Mouse (Mus musculus) stomach, postnatal 0 days (tissue): ENCODE results near the gene Khdrbs2. TPM values are rescaled to one million over a fixed set of nuclear protein-coding genes. Genes with fewer than 3 reads are reported as not detected.

Experiments
- ATAC-seq: fragments of 200-750 bp; cut with Nextera tagmentation; 2 replicates; pipeline ENCODE4 v1.8.0; 2017; ENCODE audit not compliant: low FRiP score, low TSS enrichment
- DNase-seq: peaks from one replicate; pipeline ENCODE4 v3.0.0-alpha.2; 2016; ENCODE audit warnings: low spot score
- H3K27ac ChIP-seq: fragments of 300-500 bp; sonication (generic); replicated peaks from 2 replicates; pipeline ENCODE4 v1.5.1; 2014; ENCODE audit warnings: mild to moderate bottlenecking, control low read depth
- H3K27me3 ChIP-seq: fragments of 300-500 bp; sonication (generic); 2 replicates; pipeline ENCODE4 v1.6.1; 2014; ENCODE audit warnings: low read length; ENCODE audit not compliant: control insufficient read depth, insufficient read depth
- H3K36me3 ChIP-seq: fragments of 300-500 bp; sonication (generic); 2 replicates; pipeline ENCODE4 v1.6.1; 2014; ENCODE audit warnings: low read length, mixed read lengths; ENCODE audit not compliant: control insufficient read depth, insufficient read depth
- H3K4me1 ChIP-seq: fragments of 300-500 bp; sonication (generic); replicated peaks from 2 replicates; pipeline ENCODE4 v1.6.1; 2014; ENCODE audit warnings: antibody characterized with exemption; ENCODE audit not compliant: control insufficient read depth, insufficient read depth
- H3K4me2 ChIP-seq: fragments of 300-500 bp; sonication (generic); replicated peaks from 2 replicates; pipeline ENCODE4 v1.6.1; 2014; ENCODE audit warnings: low read depth, mild to moderate bottlenecking, control low read depth, moderate library complexity
- H3K4me3 ChIP-seq: fragments of 300-500 bp; sonication (generic); 2 replicates; pipeline ENCODE4 v1.5.1; 2014; ENCODE audit warnings: low read depth, low read length, control low read depth
- H3K9ac ChIP-seq: fragments of 300-500 bp; sonication (generic); 2 replicates; pipeline ENCODE4 v1.6.1; 2014; ENCODE audit warnings: mild to moderate bottlenecking, low read length, control low read depth, mixed read lengths
- H3K9me3 ChIP-seq: fragments of 300-500 bp; sonication (generic); 2 replicates; pipeline ENCODE4 v1.6.1; 2016; ENCODE audit warnings: low read length; ENCODE audit not compliant: control insufficient read depth
- CTCF ChIP-seq: IDR thresholded peaks from 2 replicates; pipeline ENCODE4 v1.5.1; 2016; ENCODE audit warnings: antibody characterized with exemption, low read depth, mild to moderate bottlenecking, moderate library complexity
- EP300 ChIP-seq: optimal IDR thresholded peaks from 2 replicates; pipeline ENCODE3; 2016; ENCODE audit warnings: antibody characterized with exemption
- WGBS: fragments of 180-500 bp; shearing (Covaris S2); extraction: QIAGEN DNeasy Blood & Tissue Kit; methylation state at CpG from one replicate; pipeline ENCODE4 v1.1.7; 2014; 5-methylcytosine and 5-hydroxymethylcytosine counted together
- polyA plus RNA-seq: library from polyadenylated mRNA; unstranded; fragments of >200 nt; fragmentation: Nextera tagmentation; extraction: Ambion mirVana; gene quantifications from 2 replicates; pipeline ENCODE4 v1.2.1, GENCODE M21; 2015

Khdrbs2 gene
- 1.2 and 1.6 TPM in 2 replicates for polyA plus RNA-seq

DNA sequence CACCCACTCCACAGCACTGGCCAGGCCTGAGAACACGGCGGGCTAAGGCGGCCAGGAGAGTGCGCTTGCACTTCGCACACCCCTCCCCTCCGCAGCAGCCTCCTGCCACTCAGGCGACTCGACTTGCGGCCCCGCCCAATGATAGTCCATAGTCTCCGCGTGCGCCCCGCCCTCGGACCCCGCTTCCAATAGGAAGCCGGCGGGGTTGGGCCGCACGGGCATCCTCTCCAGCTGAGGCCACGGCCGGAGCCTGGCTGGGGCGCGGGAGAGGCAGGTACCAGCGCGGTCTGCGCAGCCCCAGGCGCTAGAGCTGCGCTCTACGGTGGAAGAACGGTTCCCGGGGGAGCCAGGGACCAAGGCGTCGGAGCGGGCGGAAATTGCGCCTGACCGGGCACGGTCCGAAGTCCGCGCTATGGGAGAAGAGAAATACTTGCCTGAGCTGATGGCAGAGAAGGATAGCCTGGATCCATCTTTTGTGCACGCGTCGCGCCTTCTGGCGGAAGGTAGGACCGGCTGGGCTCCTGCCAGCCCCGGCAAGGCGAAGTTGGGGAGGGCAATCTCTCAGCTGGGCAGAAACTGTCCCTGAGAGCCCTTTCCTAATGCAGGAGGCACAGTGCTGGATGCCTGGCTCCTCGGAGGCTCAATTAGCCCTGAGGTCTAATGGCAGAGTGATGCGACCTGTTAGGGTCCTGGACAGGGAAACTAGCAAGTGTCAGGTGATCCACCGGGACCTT lies at the start of gene Khdrbs2:
TSS of gene Khdrbs2 (plus strand) at position 209 of the 734 bp plus-strand sequence.
- WGBS, result under 1% methylated on average over 53 of the region's 53 CpGs
- peak; percentile 98 for ATAC-seq
- H3K9ac ChIP-seq, result peak within 1 kb of the TSS; percentile 35; the same call in 1 of the 2 replicates

GRCm38 (mm10) chr1:32174566-32174965 lies 2.1 kb downstream of the Khdrbs2 start:
- no peak overlapping the region for H3K4me2 ChIP-seq
- peak; percentile 71 for TF ChIP-seq CTCF
- no peak for TF ChIP-seq EP300
- ATAC-seq (no peak), DNase-seq (no peak)
- no peak overlapping the region for H3K27ac ChIP-seq
- H3K4me1 ChIP-seq, result no peaks in the 10 kb centered on the region
- H3K9me3 ChIP-seq, result no peaks in the 10 kb centered on the region
- no peaks in the 10 kb centered on the region for H3K36me3 ChIP-seq
- 49% methylated on average over 5 of the region's 5 CpGs for WGBS
- H3K9ac ChIP-seq, result no peak overlapping the region
- no peak overlapping the region for H3K4me3 ChIP-seq
- no peaks in the 10 kb centered on the region for H3K27me3 ChIP-seq

More for the DNA sequence above, at the start of gene Khdrbs2:
- peak; percentile 80 for DNase-seq
- Histone ChIP-seq H3K27me3 (no peaks in the 10 kb centered on the region), H3K4me2 (peak within 1 kb of the TSS; percentile 58), H3K4me1 (no peaks in the 10 kb centered on the region), H3K9me3 (no peaks in the 10 kb centered on the region), H3K27ac (no peak within 1 kb of the TSS), H3K4me3 (peak within 1 kb of the TSS; percentile 43), H3K36me3 (no peaks in the 10 kb centered on the region)
- TF ChIP-seq EP300 (no peak), CTCF (no peak)

- H3K27me3 ChIP-seq, result no peaks in the 10 kb centered on the region
- no peak overlapping the region for H3K4me3 ChIP-seq
- ATAC-seq (no peak), DNase-seq (no peak)
- 81% methylated on average over 1 of the region's 1 CpGs for WGBS
- no peaks in the 10 kb centered on the region for H3K36me3 ChIP-seq
- TF ChIP-seq CTCF (no peak), EP300 (no peak)
- no peak overlapping the region for H3K27ac ChIP-seq
- H3K4me1 ChIP-seq, result no peaks in the 10 kb centered on the region
- H3K9ac ChIP-seq, result no peak overlapping the region
- no peak overlapping the region for H3K4me2 ChIP-seq
- H3K9me3 ChIP-seq, result no peaks in the 10 kb centered on the region
Observed at GRCm38 (mm10) chr1:32199664-32200260, 27.2 kb downstream of the Khdrbs2 start.

DNA sequence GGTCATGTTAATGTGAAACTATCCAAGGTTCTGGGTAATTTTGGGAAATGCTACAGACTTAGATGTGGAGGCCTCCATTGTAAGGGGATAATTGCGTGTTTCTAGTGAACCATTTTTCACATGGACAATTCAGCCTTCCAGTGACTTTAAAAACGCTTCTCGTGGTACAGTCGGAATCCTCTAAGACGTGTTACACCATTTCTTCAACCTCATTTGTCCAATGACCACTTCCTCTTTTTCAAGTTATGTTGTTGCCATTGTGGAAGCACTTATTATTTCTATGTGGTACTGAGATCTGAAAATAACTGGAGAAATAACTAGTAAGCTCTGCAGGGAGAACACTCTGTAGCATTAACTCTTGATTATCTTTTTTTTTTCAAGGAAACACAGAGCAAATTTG lies 75.9 kb downstream of the Khdrbs2 start:
- DNase-seq (no peak), ATAC-seq (no peak)
- H3K36me3 ChIP-seq, result no peaks in the 10 kb centered on the region
- H3K27ac ChIP-seq, result no peak overlapping the region
- no peak overlapping the region for H3K4me2 ChIP-seq
- no peak overlapping the region for H3K4me3 ChIP-seq
- TF ChIP-seq EP300, result no peak
- TF ChIP-seq CTCF, result no peak
- H3K9ac ChIP-seq, result no peak overlapping the region
- WGBS, result 85% methylated on average over 5 of the region's 5 CpGs
- no peaks in the 10 kb centered on the region for H3K9me3 ChIP-seq
- no peaks in the 10 kb centered on the region for H3K4me1 ChIP-seq
- no peaks in the 10 kb centered on the region for H3K27me3 ChIP-seq

GRCm38 (mm10) chr1:32249602-32250001 lies 77.1 kb downstream of the Khdrbs2 start:
- no peaks in the 10 kb centered on the region for H3K27me3 ChIP-seq
- H3K9ac ChIP-seq, result no peak overlapping the region
- H3K4me1 ChIP-seq, result no peaks in the 10 kb centered on the region
- DNase-seq (no peak), ATAC-seq (no peak)
- no peaks in the 10 kb centered on the region for H3K36me3 ChIP-seq
- H3K27ac ChIP-seq, result no peak overlapping the region
- WGBS, result 82% methylated on average over 2 of the region's 2 CpGs
- no peak overlapping the region for H3K4me2 ChIP-seq
- H3K9me3 ChIP-seq, result no peaks in the 10 kb centered on the region
- TF ChIP-seq EP300 (no peak), CTCF (no peak)
- H3K4me3 ChIP-seq, result no peak overlapping the region

GRCm38 (mm10) chr1:32250337-32250736 lies 77.8 kb downstream of the Khdrbs2 start:
- DNase-seq (no peak), ATAC-seq (no peak)
- Histone ChIP-seq H3K27me3 (no peaks in the 10 kb centered on the region), H3K9me3 (no peaks in the 10 kb centered on the region), H3K4me3 (no peak overlapping the region), H3K27ac (no peak overlapping the region), H3K36me3 (no peaks in the 10 kb centered on the region), H3K4me1 (no peaks in the 10 kb centered on the region), H3K9ac (no peak overlapping the region), H3K4me2 (no peak overlapping the region)
- WGBS, result 94% methylated on average over 1 of the region's 1 CpGs
- no peak for TF ChIP-seq CTCF
- no peak for TF ChIP-seq EP300
